Comparison of ENCODE assay signal across 8 mouse cellular contexts in the genomic region with DNA sequence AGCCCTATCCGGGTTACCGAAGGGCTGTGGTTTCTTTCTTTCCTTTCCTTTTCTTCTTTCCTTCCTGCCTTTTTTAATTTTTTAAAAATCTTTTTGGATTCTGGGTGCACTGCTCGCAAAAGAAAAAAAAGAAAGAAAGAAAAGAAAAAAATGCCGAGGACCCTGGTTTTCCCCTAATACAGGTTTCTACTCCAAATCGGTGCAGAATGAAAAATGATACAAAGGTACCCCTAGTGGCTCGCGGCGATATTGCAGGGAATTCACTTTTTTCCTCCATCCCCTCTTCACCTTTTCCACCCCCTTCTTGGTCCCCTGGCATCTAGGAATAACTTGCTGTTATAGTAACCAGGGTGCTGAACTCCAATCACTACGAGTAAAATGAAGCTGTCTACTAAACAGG.
DNase-seq lines count a peak whose midpoint lies in the region; ATAC-seq and TF ChIP-seq lines count a peak whose summit lies in the region.

No protein-coding gene starts in this region.

- no peak overlapping the region for H3K27ac ChIP-seq in testis, adult 2 months (ENCODE audit: control insufficient read depth, insufficient read depth, low read depth, low read length)
- no peak overlapping the region for H3K27ac ChIP-seq in heart, embryonic 13.5 days (replicated peaks)
- no peak overlapping the region for H3K27ac ChIP-seq in liver, embryonic 16.5 days (ENCODE audit: low read length)

- TF ChIP-seq CTCF in testis, adult 2 months (IDR thresholded peaks at IDR 0.05; ENCODE audit: control insufficient read depth, insufficient read depth, insufficient replicate concordance, low read depth, low read length) = no peak

- TF ChIP-seq POLR2A in testis, adult 2 months (IDR thresholded peaks at IDR 0.05; ENCODE audit: control insufficient read depth, low read depth, low read length) = no peak

- H3K4me2 ChIP-seq in heart, embryonic 13.5 days = peak overlapping the region; percentile 92
- peak overlapping the region; percentile 49 for H3K4me2 ChIP-seq in liver, embryonic 16.5 days (ENCODE audit: low read depth, low read length)

- under 1% methylated on average over 9 of the region's 9 CpGs for WGBS in heart, embryonic 13.5 days
- WGBS in liver, embryonic 16.5 days (ENCODE audit: insufficient replicate concordance) = 2% methylated on average over 9 of the region's 9 CpGs

- no peak for DNase-seq in testis, postnatal 14 days (ENCODE audit: low spot score)
- DNase-seq in embryo, embryonic 11.5 days (ENCODE audit: low read depth, low spot score) = peak; percentile 30
- peak; percentile 66 to 69 for DNase-seq in kidney, postnatal 4 days
- peak; percentile 62 for DNase-seq in right cerebral cortex, adult 18-20 months
- DNase-seq in thymus, postnatal 4 days = no peak

- ATAC-seq in heart, embryonic 13.5 days (ENCODE audit: extremely low read depth, insufficient number of reproducible peaks, low FRiP score, low TSS enrichment) = no peak
- no peak for ATAC-seq in liver, embryonic 16.5 days (ENCODE audit: low read depth)

- no peaks in the 10 kb centered on the region for H3K36me3 ChIP-seq in testis, adult 2 months (ENCODE audit: control insufficient read depth, insufficient read depth, low read length)
- H3K36me3 ChIP-seq in heart, embryonic 13.5 days = no peaks in the 10 kb centered on the region
- no peaks in the 10 kb centered on the region for H3K36me3 ChIP-seq in liver, embryonic 16.5 days (ENCODE audit: control insufficient read depth, insufficient read depth)

- peaks cover 2% of the 10 kb centered on the region; the same call in 1 of the 2 replicates for H3K27me3 ChIP-seq in testis, adult 2 months (ENCODE audit: control insufficient read depth, insufficient read depth, low read length)
- H3K27me3 ChIP-seq in heart, embryonic 13.5 days (replicated peaks) = 0 out of 2 replicates have a peak, but pooled peaks cover 5% of the 10 kb centered on the region
- H3K27me3 ChIP-seq in liver, embryonic 16.5 days (ENCODE audit: control insufficient read depth, insufficient read depth, low read depth, low read length) = peaks cover 12% of the 10 kb centered on the region

- no peaks in the 10 kb centered on the region for H3K9me3 ChIP-seq in heart, embryonic 13.5 days
- H3K9me3 ChIP-seq in liver, embryonic 16.5 days (replicated peaks; ENCODE audit: control insufficient read depth, low read length) = no peaks in the 10 kb centered on the region

- H3K4me3 ChIP-seq in testis, adult 2 months (ENCODE audit: control insufficient read depth, low read depth, low read length) = peak overlapping the region; percentile 50; the same call in 1 of the 2 replicates
- peak overlapping the region; percentile 61 for H3K4me3 ChIP-seq in heart, embryonic 13.5 days
- peak overlapping the region; percentile 29 for H3K4me3 ChIP-seq in liver, embryonic 16.5 days (ENCODE audit: low read depth, low read length)

- peak overlapping the region; percentile 74 for H3K9ac ChIP-seq in heart, embryonic 13.5 days
- no peak overlapping the region for H3K9ac ChIP-seq in liver, embryonic 16.5 days (ENCODE audit: low read depth, low read length)

- peaks cover 6% of the 10 kb centered on the region for H3K4me1 ChIP-seq in testis, adult 2 months (ENCODE audit: control insufficient read depth, insufficient read depth, low read length)
- 0 out of 2 replicates have a peak, but pooled peaks cover 10% of the 10 kb centered on the region for H3K4me1 ChIP-seq in heart, embryonic 13.5 days
- no peaks in the 10 kb centered on the region for H3K4me1 ChIP-seq in liver, embryonic 16.5 days (ENCODE audit: control insufficient read depth, low read depth, low read length)

Comparison
In these comparisons a context has a peak if more than half of its experiments do, and no peak if none do; other contexts are left out.
1. DNase-seq: peak in embryo, embryonic 11.5 days (single experiment), kidney, postnatal 4 days (2 of 2) and right cerebral cortex, adult 18-20 months (single experiment); none in testis, postnatal 14 days (single experiment) and thymus, postnatal 4 days (single experiment).
2. Peak in every context shown above with its lines, with median percentiles within 50 percentile points of each other: H3K4me3 ChIP-seq.